Mouse (Mus musculus) lung, postnatal 0 days (tissue): ENCODE measurements at regions not wholly inside any gene's neighbourhood (a gene's known extent, or its start where the extent isn't known, plus 50 kb on each side); places are given as distances from the start of the nearest gene placed in this dataset.

ENCODE experiments used
- CTCF ChIP-seq: IDR thresholded peaks from 2 replicates; pipeline ENCODE4 v1.5.1; 2016; ENCODE audit warnings: antibody characterized with exemption, mild to moderate bottlenecking
- EP300 ChIP-seq: IDR thresholded peaks from 2 replicates; pipeline ENCODE4 v1.6.1; 2016; ENCODE audit warnings: antibody characterized with exemption, mild to moderate bottlenecking, control low read depth

DNA sequence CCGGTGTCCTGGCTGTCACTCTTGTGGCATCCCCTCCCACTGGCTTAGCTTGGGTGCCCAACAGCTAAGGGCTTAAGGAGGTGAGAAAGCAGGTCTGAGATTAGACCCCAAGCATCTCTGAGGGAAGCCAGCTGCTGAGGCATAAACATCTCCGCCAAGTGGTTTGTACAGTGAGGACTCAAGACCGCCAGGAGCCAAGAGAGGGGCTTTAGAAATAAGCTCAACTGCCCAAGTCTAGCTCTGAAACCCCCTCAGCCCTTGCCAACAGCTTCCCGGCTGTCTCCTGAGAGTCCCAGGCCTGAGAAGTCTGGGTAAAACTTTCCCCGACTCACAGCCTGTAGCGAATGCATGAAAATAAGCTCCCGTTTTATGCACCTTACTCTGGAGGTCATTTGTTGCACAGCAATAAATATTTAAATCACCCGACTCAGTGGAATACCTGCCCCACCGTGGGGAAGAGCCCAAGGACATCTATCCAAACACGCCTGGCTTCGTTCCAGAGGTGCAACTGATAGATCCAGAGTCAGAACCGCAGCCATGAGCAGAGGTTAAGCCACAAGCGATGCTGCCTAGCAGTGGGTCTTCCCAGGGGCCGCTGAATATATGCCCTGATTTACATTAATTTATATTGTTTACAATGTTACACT, 100.1 kb upstream of the Slc44a1 start:
- TF ChIP-seq CTCF (no peak), EP300 (no peak)
